In the genomic region with DNA sequence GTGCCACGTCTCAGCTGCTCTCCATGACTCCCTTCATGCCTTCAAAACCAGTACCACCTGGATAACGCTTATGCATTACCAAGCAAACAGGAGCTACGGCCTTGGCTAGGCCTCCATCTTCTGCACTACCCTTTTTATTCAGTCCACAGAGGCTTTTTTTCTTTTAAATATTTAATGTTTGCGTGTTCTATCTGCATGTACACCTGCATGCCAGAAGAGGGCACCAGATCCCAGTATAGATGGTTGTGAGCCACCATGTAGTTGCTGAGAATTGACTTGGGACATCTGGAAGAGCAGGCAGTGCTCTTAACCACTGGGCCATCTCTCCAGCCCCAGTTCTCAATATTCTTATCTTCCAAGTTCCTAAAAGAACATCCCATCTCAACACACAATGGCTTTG, we compare ENCODE assay signal across 15 mouse cellular contexts. TPM values are rescaled to one million over a fixed set of nuclear protein-coding genes. Genes with fewer than 3 reads are reported as not detected.
DNase-seq lines count a peak whose midpoint lies in the region; ATAC-seq and TF ChIP-seq lines count a peak whose summit lies in the region.
"Had no signal": no experiment of that assay in that cellular context is flagged by ENCODE, and none has a peak within 500 bp of the region (broad histone marks: within the 10 kb centered on the region; RNA-seq: fewer than 3 reads in every experiment).

No protein-coding gene starts in this region.

- intact Hi-C loops in gastrocnemius, adult 2 months (cut with DNase I), result loop anchor here (10.0 kb wide), 1 partner anchor 177 kb away; no protein-coding TSS in a partner anchor

- no peak overlapping the region for H3K9ac ChIP-seq in liver, adult 2 months (ENCODE audit: low read depth, low read length)
- H3K9ac ChIP-seq: limb, embryonic 12.5 days had no signal

- no peak overlapping the region for H3K27ac ChIP-seq in gastrocnemius, adult 2 months
- no peak overlapping the region for H3K27ac ChIP-seq in liver, adult 2 months (replicated peaks; ENCODE audit: insufficient read depth, low read depth, low read length)
- H3K27ac ChIP-seq: limb, embryonic 12.5 days had no signal

- no peak for TF ChIP-seq POLR2A in liver, adult 2 months (IDR thresholded peaks at IDR 0.05; ENCODE audit: extremely low read depth, insufficient read depth, low read length)

- 79% methylated on average over 4 of the region's 4 CpGs for WGBS in liver, adult 2 months

- no peaks in the 10 kb centered on the region for H3K27me3 ChIP-seq in liver, adult 2 months (ENCODE audit: control insufficient read depth, insufficient read depth, low read length)
- H3K27me3 ChIP-seq: limb, embryonic 12.5 days had no signal

- peak; percentile 60 for TF ChIP-seq CTCF in gastrocnemius, adult 2 months (IDR thresholded peaks at IDR 0.05)
- 0 out of 2 replicates have a peak, but pooled peaks have one; percentile 1 for TF ChIP-seq CTCF in liver, adult 2 months (IDR thresholded peaks at IDR 0.05; ENCODE audit: low read depth, low read length)

- no peaks in the 10 kb centered on the region for H3K79me2 ChIP-seq in liver, adult 2 months (ENCODE audit: control insufficient read depth, insufficient read depth, low read length)

- H3K4me1 ChIP-seq in liver, adult 2 months (ENCODE audit: control insufficient read depth, insufficient read depth, low read length), result no peaks in the 10 kb centered on the region
- H3K4me1 ChIP-seq: limb, embryonic 12.5 days had no signal

- DNase-seq in gastrocnemius, adult 2 months, result no peak
- DNase-seq in gastrocnemius, adult 18-20 months (ENCODE audit: low spot score), result no peak
- DNase-seq in liver, adult 2 months (ENCODE audit: extremely low read depth, low read depth, low spot score), result no peak
- no peak for DNase-seq in liver
- DNase-seq in A20 (ENCODE audit: low read depth, low spot score), result peak; percentile 28
- DNase-seq in frontal cortex, adult 2 months (ENCODE audit: extremely low spot score in 1 of 2, low spot score in 1 of 2), result no peak
- no peak for DNase-seq in left cerebral cortex, adult 8-10 months (ENCODE audit: low spot score in 2 of 2)
- DNase-seq: adrenal gland, postnatal 36 days; heart, postnatal 4 days; kidney, adult 9 months; lung, postnatal 14 days; spleen, adult 18-20 months had no signal

- H3K4me3 ChIP-seq in gastrocnemius, adult 2 months, result no peak overlapping the region
- H3K4me3 ChIP-seq in liver, adult 2 months (ENCODE audit: insufficient read depth, low read depth, low read length), result no peak overlapping the region
- H3K4me3 ChIP-seq: limb, embryonic 12.5 days had no signal

- ATAC-seq in common myeloid progenitor, adult 5-6 weeks (replicated peaks; ENCODE audit: low read depth, poor library complexity, severe bottlenecking), result 0 out of 2 replicates have a peak, but pooled peaks have one; percentile 8
- ATAC-seq: CD4-positive, CD25-positive, alpha-beta regulatory T cell, adult 4 months had no signal

- peaks cover 18% of the 10 kb centered on the region; the same call in 1 of the 2 replicates for H3K36me3 ChIP-seq in liver, adult 2 months (ENCODE audit: control insufficient read depth, insufficient read depth, low read length)

RNA-seq across cellular contexts. Expression of gene Mettl13, which starts 16.8 kb away (rescaled TPM):
- total RNA-seq in gastrocnemius, adult 2 months (2021), result 1 to 10 TPM; 6.6 to 8.9 TPM
- total RNA-seq in gastrocnemius, adult 18-20 months (2021), result 1 to 10 TPM; 7.1 to 8.5 TPM
- 3.0 and 4.4 TPM in 2 replicates for total RNA-seq in liver, adult 2 months (2014; rRNA removed)
- polyA plus RNA-seq in liver, adult 2 months (2012; rRNA removed), result 4.6 and 8.6 TPM in 2 replicates
- total RNA-seq in common myeloid progenitor, adult 5-6 weeks (2017), result 27.5 and 30.3 TPM in 2 replicates
- polyA plus RNA-seq in frontal cortex, adult 2 months (2012; rRNA removed), result 10.1 TPM in 2 replicates
- 10 to 100 TPM; 11.9 to 16.4 (median 13.2) TPM for total RNA-seq in left cerebral cortex, adult 8-10 months (2022)

RNA-seq across cellular contexts. Expression of gene Vamp4, which starts 38.7 kb away (rescaled TPM):
- 10 to 100 TPM; 18.3 to 21.1 TPM for total RNA-seq in gastrocnemius, adult 2 months (2021)
- 10 to 100 TPM; 16.8 to 20.9 TPM for total RNA-seq in gastrocnemius, adult 18-20 months (2021)
- total RNA-seq in liver, adult 2 months (2014; rRNA removed), result 12.5 and 14.6 TPM in 2 replicates
- 4.5 and 4.8 TPM in 2 replicates for polyA plus RNA-seq in liver, adult 2 months (2012; rRNA removed)
- 11.4 and 19.4 TPM in 2 replicates for total RNA-seq in common myeloid progenitor, adult 5-6 weeks (2017)
- polyA plus RNA-seq in frontal cortex, adult 2 months (2012; rRNA removed), result 84.4 and 85.5 TPM in 2 replicates
- total RNA-seq in left cerebral cortex, adult 8-10 months (2022), result 100 to 1,000 TPM in 3 of 4 experiments, 10 to 100 TPM in 1; 97.3 to 120 (median 106) TPM

RNA-seq across cellular contexts. Expression of gene Dnm3, which starts 53.8 kb away (rescaled TPM):
- total RNA-seq in gastrocnemius, adult 2 months (2021), result 1 to 10 TPM; 6.5 to 8.7 TPM
- total RNA-seq in gastrocnemius, adult 18-20 months (2021), result 1 to 10 TPM; 3.4 to 5.9 TPM
- total RNA-seq in liver, adult 2 months (2014; rRNA removed), result 0.46 and 0.67 TPM in 2 replicates
- 0.15 and 0.60 TPM in 2 replicates for polyA plus RNA-seq in liver, adult 2 months (2012; rRNA removed)
- not detected in 2 replicates for total RNA-seq in common myeloid progenitor, adult 5-6 weeks (2017)
- polyA plus RNA-seq in frontal cortex, adult 2 months (2012; rRNA removed), result 45.3 and 49.2 TPM in 2 replicates
- total RNA-seq in left cerebral cortex, adult 8-10 months (2022), result 100 to 1,000 TPM; 107 to 116 (median 111) TPM

Comparison
In these comparisons a context has a peak if more than half of its experiments do, and no peak if none do; other contexts are left out.
1. RNA of gene Dnm3, which starts 53.8 kb away (total RNA-seq): 107 to 116 TPM in left cerebral cortex, adult 8-10 months; 6.5 to 8.7 TPM in gastrocnemius, adult 2 months, 3.4 to 5.9 TPM in gastrocnemius, adult 18-20 months, 0.46 to 0.67 TPM in liver, adult 2 months and not detected in common myeloid progenitor, adult 5-6 weeks; every median in the first group is over 10 times any median in the second.